Mouse (Mus musculus) heart, embryonic 11.5 days (tissue): ENCODE results near the gene Gpr137c. TPM values are rescaled to one million over a fixed set of nuclear protein-coding genes. Genes with fewer than 3 reads are reported as not detected.
A peak's percentile ranks its signal among the peaks of the same experiment; 100 is the strongest.

ENCODE experiments used
- ATAC-seq: fragments of 200-750 bp; cut with Nextera tagmentation; replicated peaks from 2 replicates; pipeline ENCODE4 v1.8.0; 2017; ENCODE audit warnings: moderate library complexity; ENCODE audit not compliant: insufficient number of reproducible peaks, low FRiP score, low TSS enrichment
- H3K27ac ChIP-seq: fragments of 300-500 bp; sonication (generic); 2 replicates; pipeline ENCODE4 v1.5.1; 2014; ENCODE audit warnings: mild to moderate bottlenecking, low read depth, low read length
- H3K27me3 ChIP-seq: fragments of 300-500 bp; sonication (generic); 2 replicates; pipeline ENCODE4 v1.6.1; 2014; ENCODE audit warnings: mild to moderate bottlenecking, low read length, mixed read lengths; ENCODE audit not compliant: control insufficient read depth, insufficient read depth
- H3K36me3 ChIP-seq: fragments of 300-500 bp; sonication (generic); 2 replicates; pipeline ENCODE4 v1.6.1; 2014; ENCODE audit warnings: mild to moderate bottlenecking, low read length, moderate library complexity, mixed read lengths; ENCODE audit not compliant: control insufficient read depth, insufficient read depth
- H3K4me1 ChIP-seq: fragments of 300-500 bp; sonication (generic); 2 replicates; pipeline ENCODE4 v1.6.1; 2014; ENCODE audit warnings: low read length; ENCODE audit not compliant: control insufficient read depth, insufficient read depth
- H3K4me2 ChIP-seq: fragments of 300-500 bp; sonication (generic); 2 replicates; pipeline ENCODE4 v1.6.1; 2014; ENCODE audit warnings: mild to moderate bottlenecking, moderate library complexity
- H3K4me3 ChIP-seq: fragments of 300-500 bp; sonication (generic); 2 replicates; pipeline ENCODE4 v1.5.1; 2014; ENCODE audit warnings: low read depth, low read length
- H3K9ac ChIP-seq: fragments of 300-500 bp; sonication (generic); 2 replicates; pipeline ENCODE4 v1.6.1; 2014; ENCODE audit warnings: mild to moderate bottlenecking, low read depth, low read length, moderate library complexity
- H3K9me3 ChIP-seq: fragments of 300-500 bp; sonication (generic); replicated peaks from 2 replicates; pipeline ENCODE4 v1.6.1; 2016; ENCODE audit warnings: low read length; ENCODE audit not compliant: control insufficient read depth
- WGBS: fragments of 180-500 bp; shearing (Covaris S2); extraction: QIAGEN DNeasy Blood & Tissue Kit; methylation state at CpG from one replicate; pipeline ENCODE4 v1.1.7; 2014; ENCODE audit not compliant: insufficient replicate concordance; 5-methylcytosine and 5-hydroxymethylcytosine counted together
- polyA plus RNA-seq: library from polyadenylated mRNA; unstranded; fragments of >200 nt; fragmentation: Nextera tagmentation; extraction: Ambion mirVana; gene quantifications from 2 replicates; pipeline ENCODE4 v1.2.1, GENCODE M21; 2014

Gene Gpr137c
- polyA plus RNA-seq, 1 experiment from 2014 or later, result 7.7 TPM

DNA sequence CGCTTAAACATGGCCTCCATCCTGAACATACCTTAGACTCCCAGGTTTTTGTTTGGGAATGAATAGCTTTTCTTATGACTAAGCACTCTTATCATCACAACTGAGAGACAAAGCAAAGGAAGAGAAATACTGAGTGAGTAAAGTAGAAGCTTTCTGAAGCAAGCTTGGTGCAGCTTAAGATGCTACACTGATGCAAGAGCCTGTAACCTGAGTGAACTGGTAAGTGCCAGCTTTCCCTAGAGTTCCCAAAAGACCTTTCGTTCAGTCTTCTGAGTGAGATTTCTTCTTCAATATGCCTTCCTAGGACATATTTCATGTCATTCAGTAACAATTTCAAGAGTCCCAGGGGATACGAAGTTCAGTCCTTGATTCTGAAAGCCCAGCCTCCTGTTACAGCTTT is 101.5 kb downstream of the Gpr137c start:
- H3K36me3 ChIP-seq, result no peaks in the 10 kb centered on the region
- peaks cover 2% of the 10 kb centered on the region; the same call in 1 of the 2 replicates for H3K4me1 ChIP-seq
- H3K27me3 ChIP-seq, result no peaks in the 10 kb centered on the region
- no peaks in the 10 kb centered on the region for H3K9me3 ChIP-seq
- H3K27ac ChIP-seq, result peak overlapping the region; percentile 17; the same call in 1 of the 2 replicates
- H3K4me2 ChIP-seq, result no peak overlapping the region
- H3K4me3 ChIP-seq, result no peak overlapping the region
- no peak overlapping the region for H3K9ac ChIP-seq
- 83% methylated on average over 3 of the region's 3 CpGs for WGBS
- no peak for ATAC-seq

DNA sequence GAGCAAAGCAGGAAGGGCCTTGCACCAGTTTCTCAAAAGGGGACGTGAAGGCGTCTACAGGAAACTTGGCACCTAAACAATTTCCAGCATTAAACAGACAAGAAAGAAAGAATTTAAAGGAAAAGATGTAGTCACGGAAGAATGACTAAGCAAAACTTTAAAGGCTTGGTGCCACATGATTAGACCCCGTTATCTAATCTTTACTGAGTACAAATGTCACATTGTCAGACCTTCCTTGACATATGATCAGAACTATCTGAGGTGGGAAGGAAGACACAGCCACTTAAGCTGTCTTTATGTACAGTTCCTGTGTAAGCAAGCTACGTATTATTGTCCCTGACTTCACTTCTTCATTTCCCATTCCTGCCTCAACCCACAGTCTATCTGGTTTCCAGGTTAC is 102.1 kb downstream of the Gpr137c start:
- no peak overlapping the region for H3K4me3 ChIP-seq
- no peaks in the 10 kb centered on the region for H3K36me3 ChIP-seq
- H3K9ac ChIP-seq, result no peak overlapping the region
- H3K27ac ChIP-seq, result peak overlapping the region; percentile 46; the same call in 1 of the 2 replicates
- no peaks in the 10 kb centered on the region for H3K9me3 ChIP-seq
- no peaks in the 10 kb centered on the region for H3K27me3 ChIP-seq
- WGBS, result 52% methylated on average over 5 of the region's 5 CpGs
- no peak for ATAC-seq
- no peak overlapping the region for H3K4me2 ChIP-seq
- no peaks in the 10 kb centered on the region for H3K4me1 ChIP-seq

DNA sequence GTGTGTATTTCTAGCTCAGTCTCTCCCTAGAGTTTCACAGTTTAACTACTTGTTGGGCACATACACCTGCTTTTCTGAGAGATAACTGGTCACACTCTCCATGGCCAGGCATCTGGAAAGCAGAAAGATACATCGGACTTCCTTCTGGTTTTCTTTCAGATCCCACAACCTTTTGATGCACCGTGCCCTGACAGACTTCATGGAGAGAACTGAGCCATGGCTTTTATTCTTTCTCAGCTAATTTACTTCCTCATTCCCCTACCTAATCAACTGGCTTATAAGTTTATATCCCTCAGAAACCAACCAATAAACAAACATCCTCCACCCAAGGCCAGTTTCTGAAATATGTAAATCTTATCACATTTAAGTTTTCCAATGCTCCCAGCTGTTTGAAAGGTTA is 102.9 kb downstream of the Gpr137c start:
- Histone ChIP-seq H3K36me3 (no peaks in the 10 kb centered on the region), H3K27ac (no peak overlapping the region), H3K4me1 (no peaks in the 10 kb centered on the region), H3K9me3 (no peaks in the 10 kb centered on the region), H3K4me2 (no peak overlapping the region), H3K9ac (no peak overlapping the region), H3K4me3 (no peak overlapping the region), H3K27me3 (no peaks in the 10 kb centered on the region)
- no peak for ATAC-seq
- 68% methylated on average over 2 of the region's 2 CpGs for WGBS

DNA sequence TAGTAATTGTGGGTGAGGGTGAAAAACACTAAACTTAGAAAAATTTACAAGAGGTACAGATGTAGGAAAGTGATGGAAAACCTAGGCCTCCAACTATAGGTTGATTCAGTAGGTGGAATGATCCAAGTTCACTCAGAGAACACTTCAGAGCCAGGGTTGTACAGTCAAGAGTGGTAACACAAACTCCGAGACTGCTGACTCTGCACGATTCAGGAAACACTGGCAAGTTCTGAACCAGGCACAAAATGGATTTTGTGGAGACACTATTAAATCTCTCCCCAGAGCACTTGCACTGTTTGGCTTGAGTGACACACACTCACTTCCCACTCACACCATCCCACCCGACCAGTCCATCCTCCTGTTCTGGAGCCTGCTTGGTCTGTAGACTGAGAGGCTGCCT is 103.8 kb downstream of the Gpr137c start:
- Histone ChIP-seq H3K36me3 (no peaks in the 10 kb centered on the region), H3K27me3 (no peaks in the 10 kb centered on the region), H3K4me3 (no peak overlapping the region), H3K4me2 (no peak overlapping the region), H3K27ac (no peak overlapping the region), H3K4me1 (no peaks in the 10 kb centered on the region), H3K9me3 (no peaks in the 10 kb centered on the region), H3K9ac (no peak overlapping the region)
- WGBS, result 76% methylated on average over 3 of the region's 3 CpGs
- ATAC-seq, result no peak

DNA sequence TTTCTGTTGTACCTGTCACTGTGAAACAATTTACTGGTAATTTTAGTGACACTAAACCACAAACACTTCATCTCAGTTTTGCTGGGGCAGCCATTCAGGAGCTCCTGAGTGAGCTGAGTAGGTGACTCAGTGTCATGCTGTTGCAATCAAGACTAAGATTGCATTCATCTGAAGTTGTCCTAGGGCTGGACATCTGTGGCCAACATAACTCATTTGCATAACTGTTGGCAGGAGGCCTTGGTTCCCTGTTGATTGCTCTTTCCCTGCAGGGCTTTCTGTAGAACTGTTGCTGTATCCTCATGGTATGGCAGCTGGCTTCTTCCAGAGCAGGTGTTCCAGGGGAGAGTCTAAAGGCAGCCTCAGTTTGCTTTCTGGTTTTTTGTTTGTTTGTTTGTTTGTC is 106.0 kb downstream of the Gpr137c start:
- Histone ChIP-seq H3K9me3 (no peaks in the 10 kb centered on the region), H3K36me3 (no peaks in the 10 kb centered on the region)

DNA sequence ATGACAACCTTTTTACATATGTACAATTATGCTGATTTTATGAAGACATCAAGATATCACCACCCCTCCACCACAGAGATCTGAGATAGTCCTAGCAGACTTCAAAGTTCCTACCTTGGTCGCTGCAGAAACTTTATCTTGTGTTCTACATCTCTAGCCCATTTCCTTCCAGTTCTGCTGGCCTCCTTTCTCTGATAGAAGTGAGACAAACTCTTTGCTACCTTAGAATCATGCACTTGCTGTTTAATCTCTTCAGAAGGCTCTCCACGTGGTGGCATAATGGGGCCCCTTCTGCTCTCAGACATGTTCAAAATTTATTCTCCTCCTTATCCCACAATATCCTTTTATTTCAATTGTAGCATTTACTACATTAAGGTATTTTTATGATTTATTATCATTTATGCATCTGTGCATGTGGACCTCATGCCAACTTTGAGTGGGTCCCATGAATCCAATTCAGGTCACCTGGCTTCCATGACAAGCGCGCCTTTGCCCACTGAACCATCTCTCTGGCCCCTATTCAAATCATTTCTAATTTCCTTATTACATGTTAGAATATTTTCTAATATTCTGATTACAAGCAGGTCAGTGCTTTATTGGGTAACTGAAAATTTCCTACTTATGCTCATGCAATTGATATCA is 108.7 kb downstream of the Gpr137c start:
- WGBS, result 85% methylated on average over 4 of the region's 4 CpGs
- H3K4me3 ChIP-seq, result no peak overlapping the region

More for the DNA sequence above, 106.0 kb downstream of the Gpr137c start:
- ATAC-seq, result no peak
- H3K4me2 ChIP-seq, result no peak overlapping the region
- no peaks in the 10 kb centered on the region for H3K27me3 ChIP-seq
- H3K27ac ChIP-seq, result no peak overlapping the region
- no peak overlapping the region for H3K9ac ChIP-seq
- H3K4me1 ChIP-seq, result no peaks in the 10 kb centered on the region
- H3K4me3 ChIP-seq, result no peak overlapping the region

DNA sequence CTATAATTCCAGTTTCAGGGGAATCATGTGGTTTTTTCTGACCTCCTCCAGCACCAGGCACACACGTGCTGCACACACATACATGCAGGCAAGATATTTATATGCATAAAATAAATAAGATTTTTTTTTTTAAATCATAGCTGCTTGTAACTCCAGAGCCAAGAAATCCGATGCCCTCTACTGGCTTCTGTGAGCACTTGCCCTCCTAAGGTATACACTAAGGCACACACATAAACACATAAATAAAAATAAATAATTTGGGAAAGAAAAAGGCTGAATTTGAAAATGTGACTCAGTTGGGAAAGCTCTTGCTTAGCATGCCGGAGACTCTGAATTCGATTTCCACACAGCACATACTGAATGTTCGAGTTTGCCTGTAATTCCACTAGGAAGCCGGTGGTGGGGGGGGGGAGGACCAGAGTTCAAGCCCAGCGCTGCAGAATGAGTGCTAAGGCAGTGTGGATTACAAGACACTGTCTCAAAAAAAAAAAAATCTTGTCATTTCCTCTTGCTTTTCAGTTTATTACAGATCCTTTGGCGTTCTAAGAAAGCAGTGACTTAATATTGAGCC is 109.6 kb downstream of the Gpr137c start:
- 13% methylated on average over 8 of the region's 8 CpGs for whole genome bisulfite sequencing
- Histone ChIP-seq H3K4me1 (no peaks in the 10 kb centered on the region), H3K9ac (peak overlapping the region; percentile 88; the same call in 1 of the 2 replicates), H3K27me3 (no peaks in the 10 kb centered on the region), H3K9me3 (no peaks in the 10 kb centered on the region), H3K36me3 (peaks cover 11% of the 10 kb centered on the region), H3K27ac (no peak overlapping the region), H3K4me3 (peak overlapping the region; percentile 96), H3K4me2 (peak overlapping the region; percentile 60)
- peak; percentile 24 for ATAC-seq

More for the DNA sequence above, 108.7 kb downstream of the Gpr137c start:
- Histone ChIP-seq H3K27ac (no peak overlapping the region), H3K4me1 (no peaks in the 10 kb centered on the region), H3K27me3 (no peaks in the 10 kb centered on the region), H3K9me3 (no peaks in the 10 kb centered on the region), H3K9ac (no peak overlapping the region), H3K4me2 (no peak overlapping the region), H3K36me3 (peaks cover 5% of the 10 kb centered on the region)
- ATAC-seq, result no peak

DNA sequence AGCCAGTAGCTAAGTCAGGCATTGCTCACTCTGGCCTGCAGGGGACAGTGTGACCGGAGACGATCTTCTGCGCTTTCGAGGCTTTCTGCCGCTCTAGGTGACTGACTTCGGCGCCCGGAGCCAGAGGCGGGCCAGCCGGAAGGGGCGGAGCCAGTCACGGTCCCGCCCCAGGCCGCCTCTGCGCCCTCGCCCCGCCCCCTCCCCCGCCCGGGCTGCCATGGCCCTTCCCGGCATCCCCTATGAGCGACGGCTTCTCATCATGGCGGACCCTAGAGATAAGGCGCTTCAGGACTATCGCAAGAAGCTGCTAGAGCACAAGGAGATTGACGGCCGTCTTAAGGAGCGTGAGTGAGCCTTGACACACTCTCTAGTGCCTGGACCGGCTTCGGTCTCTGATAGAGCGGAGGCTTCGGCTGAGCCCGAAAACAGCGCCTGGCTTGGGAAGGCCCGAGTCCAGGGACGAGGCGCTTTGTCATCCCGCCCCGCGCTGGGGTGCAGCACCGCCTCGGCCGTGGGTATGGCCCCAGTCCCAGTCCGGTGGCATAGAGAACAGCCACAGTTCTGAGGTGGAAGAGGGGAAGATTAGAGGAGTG is 110.2 kb downstream of the Gpr137c start, which contains the start of gene Psmc6:
TSS of gene Psmc6 (plus strand) at position 200 of the 593 bp plus-strand sequence.
- under 1% methylated on average over 40 of the region's 44 CpGs for WGBS
- Histone ChIP-seq H3K4me2 (peak within 1 kb of the TSS; percentile 75), H3K4me1 (no peaks in the 10 kb centered on the region), H3K9me3 (no peaks in the 10 kb centered on the region), H3K27ac (peak within 1 kb of the TSS; percentile 91), H3K27me3 (no peaks in the 10 kb centered on the region), H3K4me3 (peak within 1 kb of the TSS; percentile 96), H3K36me3 (peaks cover 11% of the 10 kb centered on the region), H3K9ac (peak within 1 kb of the TSS; percentile 88)
- ATAC-seq, result peak; percentile 97
